Mouse (Mus musculus): Measurements from ENCODE around the gene Grifin.

Gene Grifin

DNA sequence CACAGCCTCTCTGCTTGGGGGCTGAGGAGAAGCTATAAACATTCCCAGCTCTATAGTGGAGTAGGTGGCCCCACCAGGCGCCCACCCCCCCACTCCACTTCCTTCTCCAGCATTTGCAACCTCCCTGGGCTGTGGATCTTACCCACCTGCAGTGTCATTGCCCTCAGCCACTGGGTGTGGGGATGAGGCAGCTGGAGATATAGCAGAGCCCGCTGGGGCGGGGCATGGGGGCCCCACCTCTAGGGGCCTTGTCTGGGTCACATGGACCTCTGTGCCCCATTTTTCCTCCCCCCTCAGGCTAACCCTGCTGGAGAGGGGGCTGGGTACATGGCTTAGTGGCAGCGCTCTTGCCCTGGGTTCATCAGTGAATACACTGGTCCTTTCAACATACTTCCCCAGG, at the start of gene Grifin:
Grifin (minus strand) TSS at position 176 of the 400 bp plus-strand sequence.
- in situ Hi-C loops (cut with MboI; ENCODE audit: low pct_unique_long_range_greater_than_20kb in 1 of 2, low sequenced_read_pairs in 2 of 2, unreplicated experiment in 1 of 2), result no loop called here

DNA sequence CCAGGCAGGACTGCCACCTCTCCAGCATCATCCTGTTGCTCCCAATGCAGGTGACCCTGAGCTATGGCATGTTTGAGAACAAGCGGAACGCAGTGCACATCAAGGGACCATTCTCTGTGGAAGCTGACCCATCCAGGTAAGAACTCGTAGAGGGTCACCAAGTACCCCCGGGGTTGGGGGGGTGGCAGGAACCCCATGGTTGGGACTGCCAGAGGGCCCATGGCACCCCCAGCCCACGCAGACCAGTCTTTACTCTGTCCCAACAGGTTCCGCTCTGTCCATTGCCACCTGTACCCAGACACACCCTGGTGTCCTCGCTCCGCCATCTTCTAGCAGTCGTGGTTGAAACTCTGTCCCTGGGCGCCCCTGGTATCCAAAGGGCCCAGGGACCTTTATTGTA, 49.3 kb upstream of the Grifin start:
- in situ Hi-C loops (cut with MboI; ENCODE audit: low pct_unique_long_range_greater_than_20kb in 1 of 2, low sequenced_read_pairs in 2 of 2, unreplicated experiment in 1 of 2), result loop anchor here in 1 of 2 experiments (10.0 kb wide), 1 partner anchor 139 kb away; no protein-coding TSS in a partner anchor

DNA sequence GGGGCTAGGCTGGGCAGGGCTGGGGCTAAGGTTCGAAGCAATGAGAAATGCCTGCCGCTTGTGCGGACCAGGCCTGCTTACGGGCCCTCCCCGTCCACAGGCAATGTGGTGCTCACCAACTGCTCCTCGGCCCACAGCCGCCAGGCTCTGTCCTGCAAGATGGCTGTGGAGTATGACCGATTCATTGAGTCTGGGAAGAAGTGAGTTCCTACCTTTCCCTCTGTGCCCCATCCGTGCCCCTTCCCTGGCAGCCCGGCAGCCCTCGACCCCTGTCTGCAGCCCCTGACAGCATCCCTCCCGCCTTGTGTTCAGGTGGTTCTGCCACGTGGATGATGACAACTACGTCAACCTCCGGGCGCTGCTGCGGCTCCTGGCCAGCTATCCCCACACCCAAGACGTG, 47.3 kb upstream of the Grifin start:
- in situ Hi-C loops (cut with MboI; ENCODE audit: low pct_unique_long_range_greater_than_20kb in 1 of 2, low sequenced_read_pairs in 2 of 2, unreplicated experiment in 1 of 2), result loop anchor here in 1 of 2 experiments (10.0 kb wide), 1 partner anchor 137 kb away; no protein-coding TSS in a partner anchor

DNA sequence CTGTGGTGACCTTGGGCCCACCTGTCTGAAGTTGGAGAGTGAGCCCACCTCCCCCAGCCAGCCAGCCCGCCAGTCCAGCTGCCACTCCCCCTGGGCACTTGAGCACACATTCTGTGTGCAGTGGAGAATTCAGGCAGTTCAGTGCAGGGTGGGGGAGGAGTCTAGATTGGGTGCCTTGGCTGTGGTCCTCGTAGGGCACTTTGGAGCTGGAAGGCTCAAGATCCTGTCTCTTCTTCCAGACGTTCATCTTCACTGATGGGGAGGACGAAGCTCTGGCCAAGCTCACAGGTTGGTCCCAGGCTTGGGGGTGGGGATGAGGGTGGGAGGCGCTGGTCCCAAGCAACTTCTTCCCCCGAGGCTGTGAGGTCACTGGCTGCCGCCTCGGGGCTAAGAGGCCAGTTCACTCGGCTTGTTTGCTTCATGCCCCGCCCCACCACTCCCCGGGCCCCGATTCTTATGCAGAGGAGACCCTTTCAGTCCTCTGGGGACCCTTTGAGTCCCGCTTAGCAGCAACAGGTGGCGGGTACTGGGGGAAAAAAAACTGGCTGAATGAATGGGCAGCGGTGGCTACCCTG, 46.8 kb upstream of the Grifin start:
- in situ Hi-C loops (cut with MboI; ENCODE audit: low pct_unique_long_range_greater_than_20kb in 1 of 2, low sequenced_read_pairs in 2 of 2, unreplicated experiment in 1 of 2), result loop anchor here in 1 of 2 experiments (10.0 kb wide), 1 partner anchor 137 kb away; no protein-coding TSS in a partner anchor

DNA sequence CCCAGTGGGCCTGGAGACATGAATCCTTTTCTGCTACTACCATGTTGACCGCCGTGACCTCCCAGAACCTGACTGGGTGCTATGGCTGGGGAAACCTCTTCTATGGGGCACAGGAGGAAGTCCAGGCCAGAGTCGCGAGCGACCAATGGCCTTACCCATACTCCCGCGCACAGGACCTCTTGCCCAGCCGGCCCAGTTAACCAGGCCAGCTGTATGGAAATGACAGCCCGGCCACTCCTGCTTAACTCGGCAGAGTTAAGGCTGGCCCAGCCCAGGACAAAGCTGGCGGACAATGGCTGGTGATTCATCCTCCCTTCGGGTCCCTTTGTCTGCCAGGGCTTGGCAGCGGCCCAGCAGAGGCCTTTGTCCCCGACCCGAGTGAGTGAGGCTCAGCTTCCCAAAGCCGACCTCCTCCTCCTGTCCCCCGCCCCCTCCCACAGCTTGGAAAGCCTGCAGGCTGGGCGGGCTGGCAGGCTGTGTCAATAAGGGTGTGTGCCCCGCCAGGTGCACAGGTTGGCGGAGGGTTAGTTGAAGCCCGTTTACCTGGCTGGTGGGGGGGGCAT, 46.2 kb upstream of the Grifin start:
- in situ Hi-C loops (cut with MboI; ENCODE audit: low pct_unique_long_range_greater_than_20kb in 1 of 2, low sequenced_read_pairs in 2 of 2, unreplicated experiment in 1 of 2), result loop anchor here in 1 of 2 experiments (10.0 kb wide), 1 partner anchor 136 kb away; no protein-coding TSS in a partner anchor

DNA sequence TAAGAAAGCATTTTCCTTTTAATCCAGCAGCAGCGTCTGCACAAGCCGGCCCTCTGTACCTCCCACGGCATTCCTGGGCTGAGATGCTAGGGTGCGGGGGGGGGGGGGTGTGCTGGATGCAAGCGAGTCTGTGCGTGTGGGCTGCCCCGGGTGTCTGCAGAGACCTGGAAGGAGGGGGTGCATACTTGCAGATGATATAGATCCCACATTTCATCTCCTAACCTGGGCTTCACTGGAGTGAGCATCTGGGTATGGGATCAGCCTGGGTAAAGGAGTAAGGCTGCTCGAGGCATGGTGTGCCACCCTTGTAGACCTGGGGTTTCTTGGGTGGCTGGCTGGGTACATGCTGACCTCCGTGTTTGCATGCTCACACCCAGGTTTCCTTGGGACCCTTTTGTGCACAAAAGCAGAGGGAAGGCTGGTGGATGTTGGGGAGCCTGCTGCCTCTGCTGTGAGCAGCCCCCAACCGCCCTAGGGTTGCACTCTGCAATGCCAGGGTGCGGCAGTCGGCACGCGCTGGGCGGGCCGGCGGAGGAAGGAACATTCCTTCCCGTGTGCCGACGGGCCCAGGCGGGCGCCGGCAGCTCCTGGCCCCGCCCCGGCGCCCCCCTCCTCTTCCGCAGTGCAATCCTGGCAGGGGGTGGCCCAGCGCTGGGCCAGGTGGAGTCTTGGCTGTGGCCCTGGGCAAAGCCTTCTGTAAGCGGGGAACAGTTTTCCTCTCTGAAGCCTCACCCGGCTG, 45.6 kb upstream of the Grifin start:
- in situ Hi-C loops (cut with MboI; ENCODE audit: low pct_unique_long_range_greater_than_20kb in 1 of 2, low sequenced_read_pairs in 2 of 2, unreplicated experiment in 1 of 2), result loop anchor here in 1 of 2 experiments (10.0 kb wide), 1 partner anchor 136 kb away; no protein-coding TSS in a partner anchor

DNA sequence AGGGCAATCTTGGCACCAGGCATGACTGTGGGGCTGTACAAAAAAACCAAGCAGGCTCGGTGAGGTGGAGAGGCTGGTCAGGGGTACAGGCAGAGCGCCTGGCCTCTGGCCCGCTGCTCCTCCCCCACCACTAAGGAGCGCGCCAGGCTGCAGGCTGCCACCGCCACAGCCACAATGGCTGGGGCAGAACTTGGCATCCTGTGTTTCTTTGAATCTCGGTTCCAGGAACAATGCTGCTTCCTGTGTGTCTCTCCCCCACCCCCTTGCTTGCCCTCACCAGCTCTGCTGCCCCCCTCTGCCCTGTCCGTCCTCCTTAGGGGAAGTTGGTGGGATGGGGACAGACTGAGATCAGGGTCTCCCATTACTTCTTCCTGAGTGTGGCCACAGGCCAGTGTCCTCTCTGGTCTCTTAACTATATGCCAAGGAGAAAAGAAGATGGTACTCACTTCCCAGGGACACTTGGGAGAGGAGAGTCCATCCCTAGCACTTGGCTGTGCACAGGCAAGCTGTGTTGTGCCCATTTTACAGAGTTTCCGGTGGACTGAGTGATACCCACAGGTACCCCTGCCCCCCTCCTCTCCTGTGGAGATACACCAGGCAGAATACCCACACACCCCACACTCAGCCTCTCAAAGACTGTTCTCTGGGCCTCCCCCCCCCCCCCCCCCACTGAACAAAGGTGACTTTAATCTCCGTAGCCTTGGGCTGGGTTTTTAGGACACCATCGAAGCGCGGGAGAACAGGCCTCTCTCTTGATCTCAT, 44.8 kb upstream of the Grifin start:
- in situ Hi-C loops (cut with MboI; ENCODE audit: low pct_unique_long_range_greater_than_20kb in 1 of 2, low sequenced_read_pairs in 2 of 2, unreplicated experiment in 1 of 2), result loop anchor here in 1 of 2 experiments (10.0 kb wide), 1 partner anchor 135 kb away; no protein-coding TSS in a partner anchor

DNA sequence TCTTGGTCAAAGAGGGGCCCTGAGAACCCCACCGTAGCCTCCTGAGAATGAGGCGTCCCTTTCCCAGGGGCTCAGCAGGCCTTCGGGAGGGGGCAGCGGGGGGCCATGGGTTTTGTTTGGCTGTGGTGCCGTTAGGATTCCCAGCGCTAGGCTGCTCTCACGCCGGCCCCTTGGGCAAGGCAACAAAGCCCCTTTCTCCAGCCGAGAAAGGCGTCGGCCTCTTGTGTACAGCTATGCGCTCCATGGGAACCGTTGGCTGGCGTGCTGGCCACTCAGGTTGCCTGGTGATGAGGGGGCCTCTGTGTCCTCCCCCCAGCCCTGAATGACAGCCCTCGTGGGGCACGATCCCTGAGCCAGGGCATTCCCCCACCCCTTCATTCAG, 43.8 kb upstream of the Grifin start:
- in situ Hi-C loops (cut with MboI; ENCODE audit: low pct_unique_long_range_greater_than_20kb in 1 of 2, low sequenced_read_pairs in 2 of 2, unreplicated experiment in 1 of 2), result no loop called here

DNA sequence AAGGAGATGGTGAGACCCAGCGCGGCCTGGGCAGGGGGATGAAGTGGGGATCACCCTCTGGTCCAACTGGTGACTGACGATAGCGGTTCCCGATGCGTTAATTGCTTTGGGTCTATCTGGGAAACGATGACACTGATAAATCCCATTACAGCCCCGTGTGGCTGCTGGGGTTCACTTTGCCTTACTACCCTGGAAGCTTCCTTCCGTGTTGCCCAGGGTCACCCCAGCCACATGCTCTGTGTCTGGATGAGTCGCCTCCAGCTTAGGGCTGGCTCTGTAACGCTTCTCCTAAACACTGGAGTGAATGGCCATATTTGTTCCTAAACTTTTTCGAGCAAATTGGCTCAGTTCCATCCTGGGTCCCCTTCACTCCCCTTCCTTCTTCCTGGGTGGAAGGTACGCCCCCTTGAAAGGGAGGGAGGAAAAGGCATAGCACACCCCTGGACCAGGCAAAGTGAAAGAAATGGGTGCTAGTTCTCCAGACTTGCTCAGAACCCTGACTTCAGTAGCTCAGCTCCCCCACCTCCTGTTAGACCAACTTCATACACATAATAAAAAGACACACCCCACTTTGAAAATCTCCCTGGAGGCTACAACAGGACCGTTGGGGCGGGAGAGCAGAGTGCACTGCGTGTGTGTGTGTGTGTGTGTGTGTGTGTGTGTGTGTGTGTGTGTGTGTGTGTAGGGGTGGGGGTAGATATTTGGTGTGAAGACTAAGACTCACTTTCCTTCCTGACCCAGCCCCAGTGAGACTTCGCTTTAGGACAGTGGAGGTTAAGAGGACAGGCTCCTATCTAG, 43.2 kb upstream of the Grifin start:
- in situ Hi-C loops (cut with MboI; ENCODE audit: low pct_unique_long_range_greater_than_20kb in 1 of 2, low sequenced_read_pairs in 2 of 2, unreplicated experiment in 1 of 2), result no loop called here

DNA sequence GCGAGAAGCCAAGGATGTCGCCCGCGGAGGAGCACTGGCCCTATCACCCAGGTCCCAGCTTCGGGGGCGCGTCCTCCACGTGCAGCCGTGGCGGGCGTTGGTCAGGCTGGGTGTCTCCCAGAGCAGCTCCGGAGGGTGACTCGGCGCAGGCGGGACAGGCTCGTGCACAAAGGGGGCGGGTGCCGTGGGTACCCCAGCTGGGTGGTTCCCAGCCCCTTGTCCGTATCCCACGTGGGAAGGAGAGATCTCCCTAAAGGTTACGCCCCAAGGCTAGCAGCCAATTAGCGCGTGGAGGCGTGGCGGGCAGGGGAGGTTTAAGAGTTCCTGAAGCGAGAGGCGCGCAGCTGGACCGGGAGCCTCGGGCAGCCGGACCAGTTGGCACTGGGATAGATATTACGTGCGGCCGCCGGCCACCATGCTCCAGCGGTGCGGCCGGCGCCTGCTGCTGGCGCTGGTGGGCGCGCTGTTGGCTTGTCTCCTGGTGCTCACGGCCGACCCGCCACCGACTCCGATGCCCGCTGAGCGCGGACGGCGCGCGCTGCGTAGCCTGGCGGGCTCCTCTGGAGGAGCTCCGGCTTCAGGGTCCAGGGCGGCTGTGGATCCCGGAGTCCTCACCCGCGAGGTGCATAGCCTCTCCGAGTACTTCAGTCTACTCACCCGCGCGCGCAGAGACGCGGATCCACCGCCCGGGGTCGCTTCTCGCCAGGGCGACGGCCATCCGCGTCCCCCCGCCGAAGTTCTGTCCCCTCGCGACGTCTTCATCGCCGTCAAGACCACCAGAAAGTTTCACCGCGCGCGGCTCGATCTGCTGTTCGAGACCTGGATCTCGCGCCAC, 42.3 kb upstream of the Grifin start, which contains the start of gene Lfng:
Lfng (plus strand) TSS at position 320 of the 835 bp plus-strand sequence.
- in situ Hi-C loops (cut with MboI; ENCODE audit: low pct_unique_long_range_greater_than_20kb in 1 of 2, low sequenced_read_pairs in 2 of 2, unreplicated experiment in 1 of 2), result no loop called here

DNA sequence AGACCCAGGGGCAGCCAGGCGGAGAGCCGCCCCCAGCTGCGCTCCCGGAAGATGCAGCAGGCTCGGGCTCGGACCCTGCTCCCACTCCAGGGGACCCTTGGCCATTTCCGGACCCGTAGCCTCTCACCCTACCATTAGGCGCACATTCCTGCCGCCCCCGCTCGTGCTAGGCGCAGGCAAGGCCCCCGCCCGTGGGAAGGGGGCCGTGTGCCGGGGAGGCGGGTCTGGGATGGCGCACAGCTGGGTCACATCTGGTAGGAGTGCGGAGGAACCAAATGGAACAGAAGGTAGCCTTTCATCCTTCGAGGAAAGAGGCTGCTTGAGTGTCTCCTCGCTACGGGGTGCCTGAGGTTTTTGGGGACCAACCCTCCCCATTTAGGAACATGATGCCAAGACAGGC, 41.5 kb upstream of the Grifin start:
- in situ Hi-C loops (cut with MboI; ENCODE audit: low pct_unique_long_range_greater_than_20kb in 1 of 2, low sequenced_read_pairs in 2 of 2, unreplicated experiment in 1 of 2), result no loop called here

DNA sequence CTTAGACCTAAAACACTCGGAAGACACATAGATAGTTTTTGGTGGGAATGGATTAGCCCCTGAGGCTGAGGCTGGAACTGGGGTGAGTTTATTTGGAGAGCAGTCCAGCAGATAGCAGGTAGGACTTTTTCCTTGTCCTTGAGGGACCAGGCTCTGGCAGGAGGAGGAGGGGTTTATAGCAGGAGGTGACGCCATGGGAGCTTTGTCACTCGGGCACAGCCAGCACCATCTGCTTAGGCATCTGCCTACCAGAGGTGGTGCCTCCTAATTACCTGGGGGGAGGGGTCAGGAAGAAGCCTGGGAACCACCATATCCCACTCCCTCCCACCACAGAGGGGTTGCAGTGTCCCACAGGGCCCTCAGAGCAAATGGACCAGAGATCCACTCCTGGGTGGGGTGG, 40.4 kb upstream of the Grifin start:
- in situ Hi-C loops (cut with MboI; ENCODE audit: low pct_unique_long_range_greater_than_20kb in 1 of 2, low sequenced_read_pairs in 2 of 2, unreplicated experiment in 1 of 2), result no loop called here

DNA sequence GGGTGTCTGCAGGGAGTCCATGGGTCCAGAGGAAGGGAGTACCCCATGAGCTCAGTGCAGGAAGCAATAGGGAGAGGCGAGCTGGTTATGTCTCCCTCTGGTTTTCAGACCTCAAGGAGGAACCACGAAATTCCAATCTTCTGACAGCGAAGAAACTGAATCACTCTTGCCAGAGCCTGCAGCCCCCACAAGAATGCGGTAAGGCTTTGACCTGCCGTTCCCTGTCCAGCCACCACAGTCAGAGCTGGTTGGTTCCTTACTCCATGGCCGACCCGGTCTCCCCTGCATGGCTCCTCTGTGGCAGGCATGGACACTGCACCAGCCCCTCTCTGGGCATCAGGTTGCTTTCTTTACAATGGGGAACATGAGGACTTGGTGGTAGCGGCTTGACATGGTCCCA, 39.5 kb upstream of the Grifin start:
- in situ Hi-C loops (cut with MboI; ENCODE audit: low pct_unique_long_range_greater_than_20kb in 1 of 2, low sequenced_read_pairs in 2 of 2, unreplicated experiment in 1 of 2), result no loop called here

DNA sequence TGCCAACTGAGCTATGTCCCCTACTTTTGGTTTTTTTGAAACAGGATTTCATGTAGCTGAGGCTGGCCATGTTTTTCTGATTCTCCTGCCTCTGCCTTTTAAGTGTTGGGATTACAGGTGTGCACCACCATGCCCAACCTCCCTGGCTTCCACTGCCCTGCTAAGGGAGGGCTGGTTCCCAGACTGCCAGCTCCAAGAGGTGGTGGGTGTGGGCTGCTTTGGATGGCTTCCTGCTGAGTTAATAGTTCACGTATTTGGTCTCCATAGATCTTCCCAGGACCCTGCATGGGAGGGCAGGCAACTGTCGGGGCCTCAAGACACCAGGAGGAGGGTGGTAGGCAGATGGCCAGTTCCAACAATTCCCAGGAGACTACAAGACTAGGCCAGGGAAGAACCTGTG, 37.7 kb upstream of the Grifin start:
- in situ Hi-C loops (cut with MboI; ENCODE audit: low pct_unique_long_range_greater_than_20kb in 1 of 2, low sequenced_read_pairs in 2 of 2, unreplicated experiment in 1 of 2), result no loop called here

DNA sequence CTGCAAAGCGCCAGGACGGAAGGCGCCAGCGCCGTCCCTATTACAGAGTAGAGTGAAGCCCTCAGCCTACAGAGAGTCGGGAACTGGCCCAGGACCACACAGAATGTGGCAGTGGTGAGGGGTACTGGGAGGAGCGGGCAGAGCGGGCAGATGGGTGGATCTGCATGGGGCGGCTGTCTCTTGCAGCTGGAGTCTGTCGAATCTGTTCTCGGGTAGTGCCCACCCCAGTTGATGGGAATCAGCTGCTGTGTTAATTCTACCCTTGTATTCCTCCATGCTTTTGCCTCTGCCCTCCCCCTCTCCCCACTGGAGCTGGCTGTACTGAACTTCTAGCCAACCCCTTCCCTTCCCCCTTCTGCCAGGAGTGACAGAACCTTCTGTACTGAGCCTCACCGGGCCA, 36.8 kb upstream of the Grifin start:
- in situ Hi-C loops (cut with MboI; ENCODE audit: low pct_unique_long_range_greater_than_20kb in 1 of 2, low sequenced_read_pairs in 2 of 2, unreplicated experiment in 1 of 2), result no loop called here

DNA sequence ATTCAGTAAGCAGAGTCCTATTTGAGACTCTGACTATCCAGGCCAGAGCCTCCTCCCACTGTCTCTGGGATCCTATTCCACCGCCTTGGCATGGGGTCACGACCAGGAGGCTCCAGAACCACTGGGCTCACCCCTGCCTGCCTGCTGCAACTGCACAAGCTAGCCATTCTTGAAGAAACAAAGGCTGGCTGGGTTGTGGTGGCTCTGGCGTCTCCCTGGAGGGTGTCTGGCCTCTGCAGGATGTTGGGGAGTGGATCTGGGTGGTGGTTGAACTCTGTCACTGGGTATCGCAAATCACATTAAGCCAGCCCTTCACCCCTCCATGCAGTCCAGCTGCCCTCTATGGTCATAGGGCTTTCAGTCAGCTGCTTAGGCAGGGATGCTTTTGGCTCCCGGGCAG, 35.1 kb upstream of the Grifin start:
- in situ Hi-C loops (cut with MboI; ENCODE audit: low pct_unique_long_range_greater_than_20kb in 1 of 2, low sequenced_read_pairs in 2 of 2, unreplicated experiment in 1 of 2), result no loop called here

DNA sequence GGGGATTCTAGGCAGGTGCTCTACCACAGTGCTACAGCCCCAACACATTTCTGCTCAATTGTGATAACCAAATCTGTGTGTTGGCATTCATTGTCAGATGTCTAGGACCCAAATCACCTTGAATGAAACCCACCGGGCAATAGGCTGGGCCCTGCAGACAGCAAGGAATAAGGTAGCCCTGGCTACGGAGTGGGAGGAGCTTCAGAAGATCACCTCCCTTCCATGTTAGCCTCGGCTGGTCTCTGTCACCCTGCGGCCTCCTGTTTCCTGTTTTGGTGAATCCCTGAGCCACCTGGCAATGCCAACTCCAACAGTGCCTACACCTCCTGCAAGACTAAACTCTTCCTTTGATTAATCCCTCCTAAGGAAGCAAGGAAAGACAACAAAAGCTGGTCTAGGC, 32.9 kb upstream of the Grifin start:
- in situ Hi-C loops (cut with MboI; ENCODE audit: low pct_unique_long_range_greater_than_20kb in 1 of 2, low sequenced_read_pairs in 2 of 2, unreplicated experiment in 1 of 2), result no loop called here
